Mouse (Mus musculus): ENCODE results near the gene Sulf2. TPM values are rescaled to one million over a fixed set of nuclear protein-coding genes. Genes with fewer than 3 reads are reported as not detected.

Sulf2 gene
- polyA plus RNA-seq, 1 experiment from 2014 or later, result 118 TPM

GRCm38 (mm10) chr2:166128756-166129155, 26.7 kb downstream of the Sulf2 start:
- Histone ChIP-seq H3K4me3 (replicated peaks) (no peak overlapping the region), H3K9ac (replicated peaks) (no peak overlapping the region), H3K9me3 (replicated peaks) (no peaks in the 10 kb centered on the region), H3K4me2 (no peak overlapping the region), H3K27ac (replicated peaks) (no peak overlapping the region), H3K4me1 (peaks cover 5% of the 10 kb centered on the region; the same call in 1 of the 2 replicates), H3K27me3 (replicated peaks) (no peaks in the 10 kb centered on the region), H3K36me3 (peaks cover 16% of the 10 kb centered on the region)
- ATAC-seq (ENCODE audit: low FRiP score), result no peak
- 94% methylated on average over 4 of the region's 4 CpGs for WGBS

DNA sequence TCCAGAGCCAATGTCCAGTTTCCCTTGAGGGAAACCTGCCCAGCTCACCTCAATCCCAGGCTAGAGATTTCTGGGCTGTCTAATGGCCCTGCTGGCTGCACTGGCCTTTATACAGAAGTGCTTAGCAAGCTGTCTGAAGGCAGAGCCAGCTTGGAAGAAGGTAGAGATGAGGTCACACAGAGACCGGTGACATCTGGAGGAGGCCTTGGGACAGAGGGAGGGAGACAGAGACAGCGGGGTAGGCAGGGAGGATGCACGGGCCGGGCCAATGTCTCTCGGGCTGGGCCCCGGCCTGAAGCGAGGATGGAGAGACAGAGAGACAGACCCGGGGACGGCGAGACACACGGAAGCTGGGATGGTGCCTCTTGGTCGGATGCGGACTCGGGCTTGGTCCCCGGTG, 27.4 kb downstream of the Sulf2 start:
- Histone ChIP-seq H3K9me3 (replicated peaks) (no peaks in the 10 kb centered on the region), H3K4me1 (peaks cover 5% of the 10 kb centered on the region; the same call in 1 of the 2 replicates), H3K4me2 (no peak overlapping the region), H3K9ac (replicated peaks) (no peak overlapping the region), H3K27ac (replicated peaks) (no peak overlapping the region), H3K4me3 (replicated peaks) (no peak overlapping the region), H3K27me3 (replicated peaks) (no peaks in the 10 kb centered on the region), H3K36me3 (peaks cover 16% of the 10 kb centered on the region)
- no peak for ATAC-seq (ENCODE audit: low FRiP score)
- WGBS, result 90% methylated on average over 15 of the region's 15 CpGs

DNA sequence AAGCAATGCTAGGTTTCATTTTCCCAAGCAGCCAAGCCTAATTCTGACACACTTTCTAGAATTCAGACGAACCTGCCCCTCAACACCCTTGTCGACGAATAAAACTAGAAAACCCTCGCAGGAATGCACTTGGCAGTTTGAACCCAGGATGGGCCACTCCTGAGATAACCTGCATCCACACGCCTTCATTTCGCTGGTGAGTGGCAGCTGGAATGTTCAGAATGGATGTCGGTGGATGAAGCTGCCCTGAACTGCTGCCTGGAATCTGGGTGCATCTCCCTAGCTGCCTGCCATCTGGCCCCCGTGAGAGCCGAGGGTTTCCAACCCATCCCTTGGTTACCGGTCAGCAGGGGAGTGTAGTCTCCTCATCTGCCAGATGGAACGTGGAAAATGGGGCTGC, 29.1 kb downstream of the Sulf2 start:
- no peaks in the 10 kb centered on the region for H3K9me3 ChIP-seq (replicated peaks)
- H3K27me3 ChIP-seq (replicated peaks), result no peaks in the 10 kb centered on the region
- no peak overlapping the region for H3K4me2 ChIP-seq
- H3K27ac ChIP-seq (replicated peaks), result no peak overlapping the region
- H3K4me1 ChIP-seq, result peaks cover 5% of the 10 kb centered on the region; the same call in 1 of the 2 replicates
- H3K36me3 ChIP-seq, result peaks cover 10% of the 10 kb centered on the region
- ATAC-seq (ENCODE audit: low FRiP score), result no peak
- no peak overlapping the region for H3K4me3 ChIP-seq (replicated peaks)
- H3K9ac ChIP-seq (replicated peaks), result no peak overlapping the region
- 80% methylated on average over 11 of the region's 11 CpGs for WGBS

DNA sequence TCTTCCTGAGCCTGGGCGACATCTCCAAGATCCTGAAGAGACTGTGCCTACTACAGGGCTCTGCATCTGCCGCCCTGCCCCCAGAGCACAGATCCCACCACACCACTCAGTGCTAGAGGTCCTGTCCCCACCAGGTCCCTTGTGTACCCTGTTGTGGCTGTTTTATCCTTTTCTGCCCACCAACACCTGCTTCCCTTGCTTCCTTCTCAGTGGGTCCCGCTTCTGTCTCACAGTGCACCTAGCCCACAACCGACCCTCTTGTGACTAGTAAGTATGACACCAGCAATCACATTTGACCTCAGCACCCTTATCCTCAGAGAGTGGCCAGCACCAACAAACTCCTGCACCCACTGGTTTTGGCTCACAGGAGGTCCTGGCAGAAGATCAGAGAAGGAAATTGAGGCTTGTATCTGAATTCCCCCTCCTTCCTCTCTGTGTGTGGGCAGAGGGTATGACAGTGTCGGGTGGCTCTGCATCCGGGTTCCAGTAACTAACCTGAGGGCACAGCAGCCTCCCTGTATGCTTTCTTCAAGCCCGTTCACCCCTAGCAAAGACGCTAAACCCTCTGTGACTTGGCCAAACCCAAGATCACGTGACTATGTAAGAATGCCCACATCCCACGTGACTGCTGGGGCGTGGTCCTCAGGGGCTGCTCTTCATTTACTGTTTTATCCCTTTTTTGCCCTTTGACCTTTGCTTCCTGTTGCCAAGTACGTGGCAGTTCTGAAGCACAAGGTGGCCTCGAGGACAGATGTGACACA, 29.8 kb downstream of the Sulf2 start:
- Histone ChIP-seq H3K27ac (replicated peaks) (no peak overlapping the region), H3K4me2 (no peak overlapping the region), H3K4me3 (replicated peaks) (no peak overlapping the region), H3K9me3 (replicated peaks) (no peaks in the 10 kb centered on the region), H3K9ac (replicated peaks) (no peak overlapping the region), H3K27me3 (replicated peaks) (no peaks in the 10 kb centered on the region), H3K4me1 (peaks cover 5% of the 10 kb centered on the region; the same call in 1 of the 2 replicates), H3K36me3 (peaks cover 6% of the 10 kb centered on the region)
- WGBS, result 80% methylated on average over 13 of the region's 13 CpGs
- no peak for ATAC-seq (ENCODE audit: low FRiP score)

DNA sequence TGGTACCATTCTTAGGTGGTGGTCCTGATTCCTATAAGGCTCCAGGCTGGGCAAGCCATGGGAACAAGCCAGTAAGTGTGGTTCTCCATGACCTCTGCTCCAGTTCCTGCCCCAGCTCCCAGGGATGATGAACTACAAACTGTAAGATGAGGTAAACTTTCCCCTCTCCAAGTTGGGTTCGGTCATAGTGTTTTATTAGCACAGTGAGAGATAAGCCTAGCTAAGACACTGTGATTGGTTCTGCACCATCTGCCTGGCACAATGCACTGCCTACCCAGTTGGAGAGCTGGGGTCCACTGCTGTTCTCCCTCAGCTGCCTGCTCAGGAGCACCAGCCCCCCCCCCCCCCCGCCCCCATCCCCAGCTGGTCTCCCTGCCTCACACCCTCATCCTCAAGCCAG, 30.4 kb downstream of the Sulf2 start:
- no peak for ATAC-seq (ENCODE audit: low FRiP score)
- Histone ChIP-seq H3K27me3 (replicated peaks) (no peaks in the 10 kb centered on the region), H3K36me3 (peaks cover 2% of the 10 kb centered on the region; the same call in 1 of the 2 replicates), H3K4me3 (replicated peaks) (no peak overlapping the region), H3K4me1 (peaks cover 5% of the 10 kb centered on the region; the same call in 1 of the 2 replicates), H3K9ac (replicated peaks) (no peak overlapping the region), H3K4me2 (no peak overlapping the region), H3K27ac (replicated peaks) (no peak overlapping the region), H3K9me3 (replicated peaks) (no peaks in the 10 kb centered on the region)
- WGBS, result 67% methylated on average over 1 of the region's 2 CpGs

- ATAC-seq (ENCODE audit: low FRiP score), result no peak
- H3K4me1 ChIP-seq, result peaks cover 5% of the 10 kb centered on the region; the same call in 1 of the 2 replicates
- no peak overlapping the region for H3K4me2 ChIP-seq
- H3K27me3 ChIP-seq (replicated peaks), result no peaks in the 10 kb centered on the region
- no peaks in the 10 kb centered on the region for H3K36me3 ChIP-seq
- 89% methylated on average over 6 of the region's 6 CpGs for WGBS
- no peaks in the 10 kb centered on the region for H3K9me3 ChIP-seq (replicated peaks)
- no peak overlapping the region for H3K4me3 ChIP-seq (replicated peaks)
- H3K9ac ChIP-seq (replicated peaks), result no peak overlapping the region
- no peak overlapping the region for H3K27ac ChIP-seq (replicated peaks)
Measured at GRCm38 (mm10) chr2:166122781-166123180, 32.7 kb downstream of the Sulf2 start.

DNA sequence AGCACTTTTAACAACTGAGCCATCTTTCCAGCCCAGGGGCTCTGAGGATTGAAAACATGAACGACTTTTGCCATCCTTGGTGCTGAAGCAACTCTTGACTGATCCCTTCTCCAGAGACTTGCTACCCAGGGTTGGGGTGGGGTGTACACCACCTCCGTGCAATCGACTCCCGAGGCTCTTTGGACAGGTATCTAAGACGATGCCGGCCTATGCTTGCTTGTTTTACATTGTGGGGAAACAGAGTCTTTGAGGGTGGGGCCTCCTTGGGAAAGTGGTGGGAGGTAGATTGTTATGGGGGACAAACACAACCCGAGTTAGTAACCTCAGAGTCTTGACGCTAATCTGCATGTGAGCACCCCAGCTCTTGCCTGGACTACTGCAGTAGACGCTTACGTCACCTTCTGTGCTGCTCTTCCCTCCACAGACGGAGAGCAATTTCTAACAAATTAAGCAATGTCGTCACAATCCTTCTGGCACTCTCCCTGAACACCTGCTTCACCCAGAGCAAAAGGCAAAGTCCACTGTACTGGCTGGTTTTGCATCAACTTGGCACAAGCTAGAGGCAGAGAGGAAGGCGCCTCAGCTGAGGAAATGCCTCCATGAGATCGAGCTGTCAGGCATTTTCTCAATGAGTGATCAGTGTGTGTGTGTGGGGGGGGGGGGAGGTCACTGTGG, 33.6 kb downstream of the Sulf2 start:
- H3K4me3 ChIP-seq (replicated peaks), result no peak overlapping the region
- WGBS, result 77% methylated on average over 14 of the region's 14 CpGs
- H3K27ac ChIP-seq (replicated peaks), result no peak overlapping the region
- H3K36me3 ChIP-seq, result peaks cover under 1% of the 10 kb centered on the region; the same call in 1 of the 2 replicates
- ATAC-seq (ENCODE audit: low FRiP score), result no peak
- no peak overlapping the region for H3K4me2 ChIP-seq
- no peak overlapping the region for H3K9ac ChIP-seq (replicated peaks)
- peaks cover 5% of the 10 kb centered on the region; the same call in 1 of the 2 replicates for H3K4me1 ChIP-seq
- H3K27me3 ChIP-seq (replicated peaks), result no peaks in the 10 kb centered on the region
- no peaks in the 10 kb centered on the region for H3K9me3 ChIP-seq (replicated peaks)

GRCm38 (mm10) chr2:166119992-166120391, 35.5 kb downstream of the Sulf2 start:
- H3K27ac ChIP-seq (replicated peaks), result no peak overlapping the region
- H3K9me3 ChIP-seq (replicated peaks), result no peaks in the 10 kb centered on the region
- 78% methylated on average over 2 of the region's 2 CpGs for WGBS
- H3K27me3 ChIP-seq (replicated peaks), result no peaks in the 10 kb centered on the region
- ATAC-seq (ENCODE audit: low FRiP score), result no peak
- H3K9ac ChIP-seq (replicated peaks), result no peak overlapping the region
- no peak overlapping the region for H3K4me3 ChIP-seq (replicated peaks)
- no peaks in the 10 kb centered on the region for H3K4me1 ChIP-seq
- no peak overlapping the region for H3K4me2 ChIP-seq
- H3K36me3 ChIP-seq, result peaks cover 15% of the 10 kb centered on the region

DNA sequence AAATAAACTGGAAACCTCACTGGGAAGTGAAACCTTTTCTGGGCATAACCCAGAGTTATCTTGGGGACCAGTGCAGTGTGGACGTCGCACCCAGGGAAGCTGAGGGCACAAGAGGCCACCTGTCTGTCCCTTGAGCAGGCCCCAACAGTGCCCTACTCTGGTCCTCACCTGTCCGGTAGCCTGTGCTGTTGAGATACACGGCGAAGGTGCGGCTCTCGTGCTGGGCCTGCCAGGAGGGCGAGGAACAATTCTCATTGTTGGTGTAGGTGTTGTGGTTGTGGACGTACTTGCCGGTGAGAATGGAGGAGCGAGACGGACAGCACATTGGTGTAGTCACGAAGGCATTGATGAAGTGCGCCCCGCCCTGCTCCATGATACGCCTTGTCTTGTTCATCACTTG, 38.8 kb downstream of the Sulf2 start:
- 97% methylated on average over 16 of the region's 16 CpGs for WGBS

DNA sequence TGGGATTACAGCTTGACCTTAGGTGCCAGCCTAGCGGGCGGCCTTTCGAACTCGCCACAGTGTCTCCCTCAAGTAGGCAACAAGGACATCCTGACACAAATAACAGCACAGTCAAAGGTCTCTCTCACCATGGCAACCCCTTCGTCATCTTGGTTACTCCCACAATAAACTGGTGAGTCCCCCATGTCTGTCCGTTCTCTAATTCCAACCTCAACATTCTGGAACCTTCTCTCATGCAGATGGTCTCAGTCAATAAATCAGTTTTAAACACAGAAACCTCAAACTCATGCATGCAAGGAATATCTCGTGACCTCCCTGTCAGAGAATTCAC, 39.2 kb downstream of the Sulf2 start:
- no peak overlapping the region for H3K4me2 ChIP-seq
- 80% methylated on average over 7 of the region's 7 CpGs for WGBS
- H3K9ac ChIP-seq (replicated peaks), result no peak overlapping the region
- no peak overlapping the region for H3K4me3 ChIP-seq (replicated peaks)
- H3K9me3 ChIP-seq (replicated peaks), result no peaks in the 10 kb centered on the region
- no peak overlapping the region for H3K27ac ChIP-seq (replicated peaks)
- peaks cover 23% of the 10 kb centered on the region for H3K36me3 ChIP-seq
- H3K4me1 ChIP-seq, result no peaks in the 10 kb centered on the region
- ATAC-seq (ENCODE audit: low FRiP score), result no peak
- H3K27me3 ChIP-seq (replicated peaks), result no peaks in the 10 kb centered on the region

More for the DNA sequence above, 38.8 kb downstream of the Sulf2 start:
- H3K9ac ChIP-seq (replicated peaks), result no peak overlapping the region
- ATAC-seq (ENCODE audit: low FRiP score), result no peak
- no peak overlapping the region for H3K4me2 ChIP-seq
- no peak overlapping the region for H3K4me3 ChIP-seq (replicated peaks)
- H3K9me3 ChIP-seq (replicated peaks), result no peaks in the 10 kb centered on the region
- no peaks in the 10 kb centered on the region for H3K4me1 ChIP-seq
- H3K27me3 ChIP-seq (replicated peaks), result no peaks in the 10 kb centered on the region
- H3K36me3 ChIP-seq, result peaks cover 23% of the 10 kb centered on the region
- H3K27ac ChIP-seq (replicated peaks), result no peak overlapping the region

DNA sequence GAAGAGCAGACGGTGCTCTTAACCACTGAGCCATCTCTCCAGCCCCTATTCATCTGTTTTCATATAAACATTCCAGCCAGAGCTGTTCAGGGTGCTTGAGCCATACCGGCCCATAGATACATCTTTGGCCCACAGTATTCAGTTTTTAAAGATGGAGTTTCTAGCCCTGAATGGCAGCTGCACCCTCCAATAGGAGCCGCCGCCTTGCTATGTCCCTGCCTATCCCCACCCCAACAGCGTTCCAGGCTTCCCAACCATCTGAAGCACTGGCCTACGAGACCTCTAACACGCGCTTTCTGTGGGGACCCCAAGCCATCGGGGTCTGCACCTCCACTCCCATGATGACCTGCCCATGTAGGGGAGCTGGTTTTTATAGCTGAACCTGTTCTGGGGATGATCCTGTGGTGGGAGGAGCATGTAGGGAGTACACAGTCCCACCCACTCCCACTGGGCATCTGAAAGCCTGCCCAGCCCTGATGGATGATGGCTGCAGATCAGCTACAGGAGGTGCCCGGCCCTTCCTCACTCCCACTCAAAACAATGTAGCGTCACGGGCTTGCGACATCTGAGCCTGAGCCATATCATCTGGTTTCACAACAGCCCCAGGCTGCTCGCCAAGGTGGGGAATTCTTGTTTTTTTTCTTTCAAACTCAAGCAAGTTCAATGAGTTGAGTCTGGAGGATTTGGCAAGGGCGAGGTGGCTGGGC, 39.7 kb downstream of the Sulf2 start:
- Histone ChIP-seq H3K9ac (replicated peaks) (no peak overlapping the region), H3K4me2 (no peak overlapping the region), H3K27me3 (replicated peaks) (no peaks in the 10 kb centered on the region), H3K4me1 (no peaks in the 10 kb centered on the region), H3K9me3 (replicated peaks) (no peaks in the 10 kb centered on the region), H3K36me3 (peaks cover 23% of the 10 kb centered on the region), H3K4me3 (replicated peaks) (no peak overlapping the region), H3K27ac (replicated peaks) (no peak overlapping the region)
- no peak for ATAC-seq (ENCODE audit: low FRiP score)
- 91% methylated on average over 15 of the region's 15 CpGs for WGBS

Measured in neural tube, embryonic 15.5 days (tissue).